Comparison of ENCODE assay signal across 8 mouse cellular contexts in genomic region chr3:127161085-127161837, GRCm38 (mm10).
DNase-seq lines count a peak whose midpoint lies in the region; ATAC-seq and TF ChIP-seq lines count a peak whose summit lies in the region.

No protein-coding gene starts in this region.

- peak overlapping the region; percentile 96 for H3K27ac ChIP-seq in layer of hippocampus, adult 2 months
- peak overlapping the region; percentile 83 for H3K27ac ChIP-seq in neural tube, embryonic 13.5 days (replicated peaks)

- peak overlapping the region; percentile 85 for H3K4me3 ChIP-seq in layer of hippocampus, adult 2 months
- H3K4me3 ChIP-seq in neural tube, embryonic 13.5 days, result peak overlapping the region; percentile 57

- H3K36me3 ChIP-seq in neural tube, embryonic 13.5 days, result no peaks in the 10 kb centered on the region

- TF ChIP-seq CTCF in layer of hippocampus, adult 2 months (conservative IDR thresholded peaks at IDR 0.05), result no peak

- WGBS in neural tube, embryonic 13.5 days, result 5% methylated on average over 23 of the region's 23 CpGs

- no peak for DNase-seq in layer of hippocampus, adult 2 months (ENCODE audit: low spot score in 2 of 2)
- DNase-seq in layer of hippocampus, postnatal 14 days (ENCODE audit: low spot score in 2 of 2), result no peak
- DNase-seq in embryo, embryonic 9.5 days (ENCODE audit: extremely low spot score), result peak; percentile 17
- peak; percentile 14 for DNase-seq in hindlimb bud, embryonic 11.5 days (ENCODE audit: extremely low spot score, low read depth, low spot score)
- no peak for DNase-seq in c-Kit-positive CD71-positive TER-119-positive erythroid progenitor cells, embryonic 14.5 days (ENCODE audit: low spot score)
- no peak for DNase-seq in thymus, postnatal 10 days (ENCODE audit: low spot score in 2 of 2)
- no peak for DNase-seq in gastrocnemius, postnatal 36 days

- H3K4me2 ChIP-seq in neural tube, embryonic 13.5 days, result peak overlapping the region; percentile 90

- ATAC-seq in neural tube, embryonic 13.5 days (ENCODE audit: low read depth), result no peak

- peaks cover 9% of the 10 kb centered on the region; the same call in 1 of the 2 replicates for H3K27me3 ChIP-seq in neural tube, embryonic 13.5 days

- H3K4me1 ChIP-seq in neural tube, embryonic 13.5 days (replicated peaks), result peaks cover 22% of the 10 kb centered on the region

- no peaks in the 10 kb centered on the region for H3K9me3 ChIP-seq in neural tube, embryonic 13.5 days

- intact Hi-C loops in gastrocnemius, postnatal 36 days (cut with DNase I), result no loop called here

- peak overlapping the region; percentile 72 for H3K9ac ChIP-seq in neural tube, embryonic 13.5 days

Comparison
In these comparisons a context has a peak if more than half of its experiments do, and no peak if none do; other contexts are left out.
1. DNase-seq: peak in embryo, embryonic 9.5 days (single experiment) and hindlimb bud, embryonic 11.5 days (single experiment); none in layer of hippocampus, adult 2 months (0 of 2), layer of hippocampus, postnatal 14 days (0 of 2), c-Kit-positive CD71-positive TER-119-positive erythroid progenitor cells, embryonic 14.5 days (single experiment), thymus, postnatal 10 days (0 of 2) and gastrocnemius, postnatal 36 days (0 of 2).